Mouse (Mus musculus) lung, embryonic 14.5 days (tissue): ENCODE data around the gene Rabggta. TPM values are rescaled to one million over a fixed set of nuclear protein-coding genes. Genes with fewer than 3 reads are reported as not detected.

Experiments
- ATAC-seq: fragments of 200-750 bp; cut with Nextera tagmentation; 2 replicates; pipeline ENCODE4 v1.8.0; 2017; ENCODE audit warnings: mild to moderate bottlenecking, moderate TSS enrichment, moderate library complexity; ENCODE audit not compliant: insufficient read depth
- DNase-seq: peaks from one replicate; pipeline ENCODE4 v3.0.0-alpha.2; 2015
- H3K27ac ChIP-seq: fragments of 300-500 bp; sonication (generic); 2 replicates; pipeline ENCODE4 v1.5.1; 2014; ENCODE audit warnings: low read depth, mild to moderate bottlenecking, moderate library complexity
- H3K27me3 ChIP-seq: fragments of 300-500 bp; sonication (generic); 2 replicates; pipeline ENCODE4 v1.6.1; 2014; ENCODE audit warnings: low read length, control low read depth; ENCODE audit not compliant: insufficient read depth
- H3K36me3 ChIP-seq: fragments of 300-500 bp; sonication (generic); 2 replicates; pipeline ENCODE4 v1.6.1; 2014; ENCODE audit warnings: control low read depth; ENCODE audit not compliant: insufficient read depth
- H3K4me1 ChIP-seq: fragments of 300-500 bp; sonication (generic); 2 replicates; pipeline ENCODE4 v1.6.1; 2014; ENCODE audit warnings: antibody characterized with exemption, control low read depth; ENCODE audit not compliant: insufficient read depth
- H3K4me2 ChIP-seq: fragments of 300-500 bp; sonication (generic); 2 replicates; pipeline ENCODE4 v1.6.1; 2014; ENCODE audit warnings: mild to moderate bottlenecking
- H3K4me3 ChIP-seq: fragments of 300-500 bp; sonication (generic); 2 replicates; pipeline ENCODE4 v1.5.1; 2014; ENCODE audit warnings: low read depth, low read length
- H3K9ac ChIP-seq: fragments of 300-500 bp; sonication (generic); 2 replicates; pipeline ENCODE4 v1.6.1; 2014
- H3K9me3 ChIP-seq: fragments of 300-500 bp; sonication (generic); 2 replicates; pipeline ENCODE4 v1.6.1; 2016; ENCODE audit warnings: low read depth, low read length, control low read depth
- CTCF ChIP-seq: IDR thresholded peaks from 2 replicates; pipeline ENCODE4 v1.5.1; 2016; ENCODE audit warnings: antibody characterized with exemption, low read depth
- WGBS: fragments of 180-500 bp; shearing (Covaris S2); extraction: QIAGEN DNeasy Blood & Tissue Kit; methylation state at CpG from one replicate; pipeline ENCODE4 v1.1.7; 2014; 5-methylcytosine and 5-hydroxymethylcytosine counted together
- polyA plus RNA-seq: library from polyadenylated mRNA; unstranded; fragments of >200 nt; fragmentation: Nextera tagmentation; extraction: Ambion mirVana; gene quantifications from 2 replicates; pipeline ENCODE4 v1.2.1, GENCODE M21; 2014

The Rabggta gene
- polyA plus RNA-seq, 1 experiment from 2014 or later, result 29.5 TPM

GRCm38 (mm10) chr14:55671833-55672740 is 50.0 kb downstream of the Rabggta start, which contains the start of the genes Gmpr2 and Nedd8:
TSS of gene Gmpr2 (plus strand) at chr14:55671941.
TSS of gene Nedd8 (minus strand) at chr14:55672124.
- Histone ChIP-seq H3K36me3 (peaks cover 23% of the 10 kb centered on the region), H3K27me3 (no peaks in the 10 kb centered on the region), H3K9ac (peak within 1 kb of the TSS; percentile 77), H3K9me3 (no peaks in the 10 kb centered on the region), H3K27ac (peak within 1 kb of the TSS; percentile 72; the same call in 1 of the 2 replicates), H3K4me2 (peak within 1 kb of the TSS; percentile 70), H3K4me1 (peaks cover 5% of the 10 kb centered on the region; the same call in 1 of the 2 replicates), H3K4me3 (peak within 1 kb of the TSS; percentile 70)
- no peak for TF ChIP-seq CTCF
- WGBS, result under 1% methylated on average over 38 of the region's 38 CpGs
- ATAC-seq (peak; percentile 98), DNase-seq (peak; percentile 97)

DNA sequence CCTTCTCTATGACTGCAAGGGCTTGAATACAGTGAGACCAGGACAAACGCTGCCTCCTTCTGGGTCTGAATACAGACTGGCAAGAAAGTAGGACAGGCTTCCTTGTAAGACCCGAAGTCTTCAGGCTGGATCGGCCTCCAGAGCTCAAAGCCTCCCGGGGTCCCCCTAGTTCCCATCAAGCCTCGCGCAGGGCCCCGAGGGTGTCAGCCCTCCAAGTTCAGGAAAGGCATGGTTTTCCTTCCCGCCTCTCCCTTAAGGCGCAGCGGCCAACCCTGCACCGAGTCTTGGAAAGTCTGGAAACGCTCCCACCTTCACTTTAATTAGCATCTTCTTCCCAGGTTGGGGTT is 50.6 kb downstream of the Rabggta start:
- TF ChIP-seq CTCF, result no peak

More for the DNA sequence above, 50.6 kb downstream of the Rabggta start:
- ATAC-seq, result peak; percentile 55
- Histone ChIP-seq H3K9me3 (no peaks in the 10 kb centered on the region), H3K4me1 (peaks cover 5% of the 10 kb centered on the region; the same call in 1 of the 2 replicates), H3K27me3 (no peaks in the 10 kb centered on the region), H3K4me2 (peak overlapping the region; percentile 70), H3K9ac (peak overlapping the region; percentile 77), H3K27ac (peak overlapping the region; percentile 68; the same call in 1 of the 2 replicates), H3K36me3 (peaks cover 18% of the 10 kb centered on the region), H3K4me3 (peak overlapping the region; percentile 70)
- DNase-seq, result no peak
- under 1% methylated on average over 12 of the region's 12 CpGs for WGBS

Other genes starting within 250 kb of the Rabggta start
- 66.6 and 68.6 TPM in 2 replicates for gene Dhrs4, start 243.5 kb downstream of the Rabggta start, polyA plus RNA-seq
- 2.8 and 3.1 TPM in 2 replicates for gene Carmil3, start 231.6 kb downstream of the Rabggta start, polyA plus RNA-seq
- 0.15 and 0.25 TPM in 2 replicates for gene Cpne6, start 211.8 kb downstream of the Rabggta start, polyA plus RNA-seq
- gene Nrl, start 197.3 kb downstream of the Rabggta start, polyA plus RNA-seq, result not detected in 2 replicates
- gene Pck2, start 182.0 kb downstream of the Rabggta start, polyA plus RNA-seq, result 52.1 and 55.4 TPM in 2 replicates
- gene Dcaf11, start 162.3 kb downstream of the Rabggta start, polyA plus RNA-seq, result 53.9 and 62.3 TPM in 2 replicates
- 1.2 and 1.6 TPM in 2 replicates for gene A730061H03Rik, start 161.9 kb downstream of the Rabggta start, polyA plus RNA-seq
- gene Fitm1, start 146.6 kb downstream of the Rabggta start, polyA plus RNA-seq, result 0.76 and 1.7 TPM in 2 replicates
- gene Psme1, start 144.1 kb downstream of the Rabggta start, polyA plus RNA-seq, result 139 and 142 TPM in 2 replicates
- 2.1 and 2.4 TPM in 2 replicates for gene Emc9, start 137.0 kb downstream of the Rabggta start, polyA plus RNA-seq
- gene Psme2, start 131.2 kb downstream of the Rabggta start, polyA plus RNA-seq, result 228 and 242 TPM in 2 replicates
- 14.4 and 16.9 TPM in 2 replicates for gene Rnf31, start 130.6 kb downstream of the Rabggta start, polyA plus RNA-seq
- 8.9 and 9.0 TPM in 2 replicates for gene Irf9, start 118.7 kb downstream of the Rabggta start, polyA plus RNA-seq
- 8.5 and 14.2 TPM in 2 replicates for gene Rec8, start 104.2 kb downstream of the Rabggta start, polyA plus RNA-seq
- 97.5 and 115 TPM in 2 replicates for gene Ipo4, start 86.3 kb downstream of the Rabggta start, polyA plus RNA-seq
- 2.1 TPM in 2 replicates for gene Gm49378, start 84.4 kb downstream of the Rabggta start, polyA plus RNA-seq
- gene Tm9sf1, start 78.5 kb downstream of the Rabggta start, polyA plus RNA-seq, result 111 and 122 TPM in 2 replicates
- 0.89 and 1.1 TPM in 2 replicates for gene Tssk4, start 72.1 kb downstream of the Rabggta start, polyA plus RNA-seq
- 51.6 and 52.0 TPM in 2 replicates for gene Mdp1, start 61.8 kb downstream of the Rabggta start, polyA plus RNA-seq
- 58.4 and 59.4 TPM in 2 replicates for gene Gmpr2, start 50.3 kb downstream of the Rabggta start, polyA plus RNA-seq
- 556 and 577 TPM in 2 replicates for gene Nedd8, start 50.1 kb downstream of the Rabggta start, polyA plus RNA-seq
- gene Tinf2, start 40.4 kb downstream of the Rabggta start, polyA plus RNA-seq, result 53.3 and 58.0 TPM in 2 replicates
- 0.89 and 1.3 TPM in 2 replicates for gene Tgm1, start 8.3 kb downstream of the Rabggta start, polyA plus RNA-seq
- gene Dhrs1, start 23.4 kb upstream of the Rabggta start, polyA plus RNA-seq, result 76.7 and 79.9 TPM in 2 replicates
- gene Nop9, start 23.4 kb upstream of the Rabggta start, polyA plus RNA-seq, result 48.7 and 50.6 TPM in 2 replicates
- 0.36 and 0.38 TPM in 2 replicates for gene Cideb, start 36.2 kb upstream of the Rabggta start, polyA plus RNA-seq
- gene Ltb4r2, start 39.2 kb upstream of the Rabggta start, polyA plus RNA-seq, result 0.19 and 0.70 TPM in 2 replicates
- gene Ltb4r1, start 43.7 kb upstream of the Rabggta start, polyA plus RNA-seq, result 0.31 and 0.64 TPM in 2 replicates
- 11.6 and 14.1 TPM in 2 replicates for gene Adcy4, start 61.8 kb upstream of the Rabggta start, polyA plus RNA-seq
- 42.5 and 51.4 TPM in 2 replicates for gene Ripk3, start 66.6 kb upstream of the Rabggta start, polyA plus RNA-seq
- 58.8 and 66.1 TPM in 2 replicates for gene Nfatc4, start 100.9 kb upstream of the Rabggta start, polyA plus RNA-seq
- 18.7 and 19.4 TPM in 2 replicates for gene Nynrin, start 131.7 kb upstream of the Rabggta start, polyA plus RNA-seq
- 1.4 and 1.9 TPM in 2 replicates for gene Cbln3, start 162.1 kb upstream of the Rabggta start, polyA plus RNA-seq
- 11.0 and 13.7 TPM in 2 replicates for gene Khnyn, start 162.7 kb upstream of the Rabggta start, polyA plus RNA-seq
- gene Sdr39u1, start 178.0 kb upstream of the Rabggta start, polyA plus RNA-seq, result 44.3 and 47.2 TPM in 2 replicates
- 3.7 and 4.4 TPM in 2 replicates for gene Cma1, start 222.4 kb upstream of the Rabggta start, polyA plus RNA-seq
- gene Cma2, start 228.7 kb upstream of the Rabggta start, polyA plus RNA-seq, result not detected in 2 replicates